Mouse (Mus musculus) heart, embryonic 10.5 days (tissue): Measurements from ENCODE around the gene Fxyd4. TPM values are rescaled to one million over a fixed set of nuclear protein-coding genes. Genes with fewer than 3 reads are reported as not detected.

Source experiments
- DNase-seq: peaks from one replicate; pipeline ENCODE4 v3.0.0-alpha.2; 2017; ENCODE audit warnings: low spot score
- H3K27ac ChIP-seq: fragments of 300-500 bp; sonication (generic); 2 replicates; pipeline ENCODE4 v1.5.1; 2016; ENCODE audit warnings: mild to moderate bottlenecking
- H3K27me3 ChIP-seq: fragments of 300-500 bp; sonication (generic); 2 replicates; pipeline ENCODE4 v1.6.1; 2016; ENCODE audit warnings: mild to moderate bottlenecking; ENCODE audit not compliant: poor library complexity, insufficient read depth, severe bottlenecking
- H3K36me3 ChIP-seq: fragments of 300-500 bp; sonication (generic); 2 replicates; pipeline ENCODE4 v1.6.1; 2016; ENCODE audit warnings: mild to moderate bottlenecking, moderate library complexity
- H3K4me1 ChIP-seq: fragments of 300-500 bp; sonication (generic); 2 replicates; pipeline ENCODE4 v1.6.1; 2016; ENCODE audit warnings: mild to moderate bottlenecking
- H3K4me3 ChIP-seq: fragments of 300-500 bp; sonication (generic); 2 replicates; pipeline ENCODE4 v1.5.1; 2016; ENCODE audit warnings: mild to moderate bottlenecking, moderate library complexity
- H3K9me3 ChIP-seq: fragments of 300-500 bp; sonication (generic); 2 replicates; pipeline ENCODE4 v1.6.1; 2016; ENCODE audit warnings: mild to moderate bottlenecking, moderate library complexity
- WGBS: fragments of 180-500 bp; shearing (Covaris S2); methylation state at CpG from one replicate; pipeline ENCODE4 v1.1.7; 2016; 5-methylcytosine and 5-hydroxymethylcytosine counted together
- polyA plus RNA-seq: library from polyadenylated mRNA; unstranded; fragments of >200 nt; fragmentation: Nextera tagmentation; extraction: Ambion mirVana; gene quantifications from 2 replicates; pipeline ENCODE4 v1.2.1, GENCODE M21; 2016

Gene Fxyd4
- polyA plus RNA-seq, 1 experiment from 2014 or later, result 4.1 TPM

- Histone ChIP-seq H3K36me3 (peaks cover 4% of the 10 kb centered on the region), H3K27ac (no peak overlapping the region), H3K4me1 (peaks cover 32% of the 10 kb centered on the region), H3K27me3 (no peaks in the 10 kb centered on the region), H3K9me3 (no peaks in the 10 kb centered on the region), H3K4me3 (no peak overlapping the region)
- DNase-seq, result peak; percentile 47
Measured at GRCm38 (mm10) chr6:117914541-117914940, 23.0 kb downstream of the Fxyd4 start.

- Histone ChIP-seq H3K27ac (no peak overlapping the region), H3K27me3 (no peaks in the 10 kb centered on the region), H3K9me3 (no peaks in the 10 kb centered on the region), H3K4me1 (peaks cover 20% of the 10 kb centered on the region), H3K4me3 (peak overlapping the region; percentile 98), H3K36me3 (no peaks in the 10 kb centered on the region)
- WGBS, result 77% methylated on average over 6 of the region's 6 CpGs
- DNase-seq, result no peak
Measured at GRCm38 (mm10) chr6:117910120-117910661, 27.3 kb downstream of the Fxyd4 start.

- no peaks in the 10 kb centered on the region for H3K36me3 ChIP-seq
- no peaks in the 10 kb centered on the region for H3K9me3 ChIP-seq
- peak overlapping the region; percentile 98 for H3K4me3 ChIP-seq
- H3K4me1 ChIP-seq, result peaks cover 20% of the 10 kb centered on the region
- no peaks in the 10 kb centered on the region for H3K27me3 ChIP-seq
- peak overlapping the region; percentile 99 for H3K27ac ChIP-seq
- 0% methylated on average over 14 of the region's 14 CpGs for WGBS
- no peak for DNase-seq
Measured at GRCm38 (mm10) chr6:117908424-117908900, 29.0 kb downstream of the Fxyd4 start.

GRCm38 (mm10) chr6:117907979-117908355 is 29.5 kb downstream of the Fxyd4 start:
- Histone ChIP-seq H3K9me3 (no peaks in the 10 kb centered on the region), H3K27ac (peak overlapping the region; percentile 99), H3K36me3 (no peaks in the 10 kb centered on the region), H3K4me3 (peak overlapping the region; percentile 98), H3K27me3 (no peaks in the 10 kb centered on the region), H3K4me1 (peaks cover 20% of the 10 kb centered on the region)
- WGBS, result under 1% methylated on average over 26 of the region's 26 CpGs
- no peak for DNase-seq

GRCm38 (mm10) chr6:117907301-117907978 is 30.1 kb downstream of the Fxyd4 start:
- peak; percentile 91 for DNase-seq
- Histone ChIP-seq H3K27me3 (no peaks in the 10 kb centered on the region), H3K36me3 (no peaks in the 10 kb centered on the region), H3K4me1 (peaks cover 20% of the 10 kb centered on the region), H3K9me3 (no peaks in the 10 kb centered on the region), H3K27ac (peak overlapping the region; percentile 99), H3K4me3 (peak overlapping the region; percentile 98)
- under 1% methylated on average over 69 of the region's 77 CpGs for WGBS

GRCm38 (mm10) chr6:117906590-117907271 is 30.8 kb downstream of the Fxyd4 start:
- DNase-seq, result peak; percentile 99
- Histone ChIP-seq H3K36me3 (no peaks in the 10 kb centered on the region), H3K27ac (peak overlapping the region; percentile 99), H3K9me3 (no peaks in the 10 kb centered on the region), H3K4me3 (peak overlapping the region; percentile 98), H3K4me1 (peaks cover 20% of the 10 kb centered on the region), H3K27me3 (no peaks in the 10 kb centered on the region)
- WGBS, result under 1% methylated on average over 62 of the region's 68 CpGs

GRCm38 (mm10) chr6:117906015-117906531 is 31.4 kb downstream of the Fxyd4 start:
- Histone ChIP-seq H3K27ac (peak overlapping the region; percentile 99), H3K4me3 (peak overlapping the region; percentile 98), H3K9me3 (no peaks in the 10 kb centered on the region), H3K27me3 (no peaks in the 10 kb centered on the region), H3K36me3 (no peaks in the 10 kb centered on the region), H3K4me1 (peaks cover 20% of the 10 kb centered on the region)
- under 1% methylated on average over 25 of the region's 25 CpGs for WGBS
- DNase-seq, result no peak

- no peaks in the 10 kb centered on the region for H3K36me3 ChIP-seq
- H3K4me1 ChIP-seq, result peaks cover 20% of the 10 kb centered on the region
- peak overlapping the region; percentile 99 for H3K27ac ChIP-seq
- DNase-seq, result no peak
- 18% methylated on average over 4 of the region's 4 CpGs for WGBS
- no peaks in the 10 kb centered on the region for H3K9me3 ChIP-seq
- H3K4me3 ChIP-seq, result peak overlapping the region; percentile 98
- no peaks in the 10 kb centered on the region for H3K27me3 ChIP-seq
Measured at GRCm38 (mm10) chr6:117905260-117905930, 32.1 kb downstream of the Fxyd4 start.

GRCm38 (mm10) chr6:117903836-117904235 is 33.7 kb downstream of the Fxyd4 start:
- no peaks in the 10 kb centered on the region for H3K36me3 ChIP-seq
- no peak overlapping the region for H3K4me3 ChIP-seq
- peak; percentile 60 for DNase-seq
- H3K9me3 ChIP-seq, result no peaks in the 10 kb centered on the region
- WGBS, result 76% methylated on average over 3 of the region's 3 CpGs
- H3K27me3 ChIP-seq, result no peaks in the 10 kb centered on the region
- peaks cover 13% of the 10 kb centered on the region for H3K4me1 ChIP-seq
- no peak overlapping the region for H3K27ac ChIP-seq

GRCm38 (mm10) chr6:117902556-117902955 is 34.9 kb downstream of the Fxyd4 start:
- H3K36me3 ChIP-seq, result no peaks in the 10 kb centered on the region
- no peak overlapping the region for H3K4me3 ChIP-seq
- whole genome bisulfite sequencing, result 76% methylated on average over 4 of the region's 4 CpGs
- H3K9me3 ChIP-seq, result no peaks in the 10 kb centered on the region
- DNase-seq, result peak; percentile 75
- H3K27ac ChIP-seq, result no peak overlapping the region
- no peaks in the 10 kb centered on the region for H3K27me3 ChIP-seq
- peaks cover 13% of the 10 kb centered on the region for H3K4me1 ChIP-seq

GRCm38 (mm10) chr6:117901510-117902402 is 35.7 kb downstream of the Fxyd4 start:
- DNase-seq, result no peak
- 64% methylated on average over 9 of the region's 9 CpGs for WGBS
- no peak overlapping the region for H3K27ac ChIP-seq
- H3K27me3 ChIP-seq, result no peaks in the 10 kb centered on the region
- no peak overlapping the region for H3K4me3 ChIP-seq
- H3K9me3 ChIP-seq, result no peaks in the 10 kb centered on the region
- H3K4me1 ChIP-seq, result peaks cover 13% of the 10 kb centered on the region
- no peaks in the 10 kb centered on the region for H3K36me3 ChIP-seq
